Mouse (Mus musculus): Measurements from ENCODE around the gene Cux2.
"Not testable (repeated sequence)": the region's sequence is repeated elsewhere in the genome, so short reads cannot be mapped to it uniquely, and the experiment has no call there.

The Cux2 gene

DNA sequence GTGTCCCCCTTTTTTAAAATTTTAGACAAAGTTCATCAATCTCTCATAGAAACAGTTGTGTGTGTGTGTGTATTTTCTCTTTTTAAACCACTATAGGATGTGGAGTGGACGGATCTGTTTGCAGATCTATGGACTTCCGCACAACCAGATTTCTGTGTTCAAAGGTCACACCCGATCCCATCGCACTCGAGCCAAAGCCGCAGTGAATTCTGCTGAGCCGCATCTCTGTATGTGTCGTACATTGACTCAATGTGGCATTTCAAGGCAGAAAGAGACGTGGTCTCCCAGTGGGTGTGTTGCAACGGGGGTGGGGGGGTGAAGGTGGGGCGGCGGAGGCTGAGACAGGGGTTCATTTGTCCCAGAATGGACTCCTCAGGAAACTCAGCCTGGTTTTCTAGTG is 191.5 kb downstream of the Cux2 start:
- DNase-seq: no peak

DNA sequence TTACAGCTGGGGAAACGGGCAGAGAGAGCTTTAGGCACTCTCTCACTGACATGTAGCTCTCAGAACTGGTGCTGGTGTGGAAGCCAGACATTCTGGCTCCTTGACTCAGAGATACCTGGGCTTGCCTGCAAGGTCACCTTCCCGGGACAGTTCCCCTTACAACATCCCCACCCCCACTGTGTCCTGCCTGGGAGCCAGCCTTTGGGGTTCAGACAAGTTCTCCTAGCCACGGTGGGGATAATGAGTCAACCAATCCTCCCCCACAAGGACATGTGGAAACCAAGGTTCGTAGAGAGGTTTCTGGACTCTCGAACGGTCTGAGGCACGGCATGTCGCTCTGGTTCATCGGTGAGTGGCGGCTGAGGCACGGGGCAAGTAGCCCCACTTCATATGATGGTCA is 193.2 kb downstream of the Cux2 start:
- no peak for DNase-seq

DNA sequence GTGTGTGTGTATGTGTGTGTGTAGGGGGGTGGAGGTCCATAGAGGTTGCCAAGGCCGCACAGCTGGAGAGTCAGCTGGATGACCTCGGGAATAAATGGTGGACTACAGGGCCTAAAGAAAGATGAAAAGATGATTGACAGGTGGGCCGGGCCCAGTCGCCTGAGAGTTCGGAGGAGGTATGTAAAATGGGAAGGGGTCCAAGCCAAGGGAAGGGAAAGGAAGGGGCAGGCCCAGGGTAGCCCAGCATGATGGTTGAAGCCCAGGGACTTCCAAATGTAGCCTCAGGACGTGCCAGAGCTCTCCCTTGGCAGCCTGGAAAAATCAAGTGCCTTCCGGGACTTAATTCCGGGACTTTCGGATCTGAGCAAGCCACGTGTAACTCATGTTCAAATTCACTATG is 195.1 kb downstream of the Cux2 start:
- no peak for DNase-seq

DNA sequence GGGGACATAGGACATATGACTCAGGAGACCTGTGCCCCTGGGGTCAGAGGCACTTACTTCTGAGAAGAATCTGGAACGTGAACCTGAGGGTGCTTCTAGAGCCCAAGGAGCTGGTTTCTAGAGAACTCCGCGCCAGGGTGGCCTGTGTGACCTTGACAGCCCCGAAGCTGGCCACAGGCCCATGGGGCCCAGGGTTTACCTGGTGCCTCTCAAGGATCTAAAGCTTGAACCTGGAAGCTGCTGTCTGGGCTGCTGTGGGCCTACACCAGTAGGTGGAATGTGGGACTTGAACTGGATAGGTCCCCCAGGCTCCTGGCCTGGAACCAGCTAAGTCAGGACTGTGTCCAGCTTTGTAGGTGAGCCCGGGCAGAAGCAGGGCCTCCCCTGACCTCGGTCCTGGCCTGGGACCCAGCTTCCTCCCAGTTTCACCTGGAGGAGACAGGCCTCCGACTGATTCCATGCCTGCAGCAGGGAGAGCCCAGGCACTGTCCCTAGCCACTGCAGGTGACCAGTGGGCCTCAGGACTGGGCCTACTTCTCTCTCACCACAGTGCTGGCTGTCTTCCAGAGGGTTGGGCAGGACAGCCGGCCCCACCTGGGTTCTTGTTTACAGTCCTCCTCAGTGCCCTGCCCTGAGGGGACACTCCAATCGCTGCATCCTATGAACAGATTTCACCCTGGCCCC is 196.4 kb downstream of the Cux2 start:
- DNase-seq: peak; percentile 94

DNA sequence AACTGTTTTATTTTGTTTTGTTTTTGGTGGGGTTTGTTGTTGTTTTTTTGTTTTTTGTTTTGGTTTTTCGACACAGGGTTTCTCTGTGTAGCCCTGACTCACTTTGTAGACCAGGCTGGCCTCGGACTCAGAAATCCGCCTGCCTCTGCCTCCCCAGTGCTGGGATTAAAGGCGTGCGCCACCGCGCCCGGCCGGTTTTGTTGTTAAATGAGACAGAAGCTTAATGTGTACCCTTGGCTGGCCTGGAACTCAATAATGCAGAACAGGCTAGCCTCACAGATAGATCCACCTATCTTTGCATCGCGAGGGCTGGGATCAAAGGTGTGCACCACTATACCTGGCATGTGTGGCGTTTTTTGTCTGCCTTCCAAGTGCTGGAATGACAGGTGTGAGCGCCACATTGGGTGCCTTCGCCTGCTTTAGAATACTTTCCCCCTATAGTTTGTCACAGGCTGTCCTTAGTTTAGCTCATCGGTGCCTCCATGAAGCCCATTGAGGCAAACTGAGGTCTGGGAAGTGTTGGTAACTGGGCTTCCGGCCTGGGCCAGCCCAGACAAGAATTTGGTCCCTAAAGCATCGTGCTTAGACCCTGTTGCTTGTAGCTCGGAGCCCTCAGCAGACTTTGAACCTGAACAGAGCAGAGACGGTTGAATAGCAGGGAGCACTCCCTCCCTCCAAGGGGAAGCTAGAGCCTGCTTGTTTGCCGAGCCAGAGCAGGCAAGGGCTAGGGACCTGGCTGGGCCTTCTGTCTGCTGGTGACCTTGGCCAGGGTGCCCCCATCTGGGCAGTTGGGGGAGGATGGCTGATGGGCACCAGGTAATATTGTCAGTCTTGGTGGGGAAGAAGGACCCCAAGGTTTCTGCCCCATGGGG is 200.2 kb downstream of the Cux2 start:
- peak; percentile 95 for DNase-seq

DNA sequence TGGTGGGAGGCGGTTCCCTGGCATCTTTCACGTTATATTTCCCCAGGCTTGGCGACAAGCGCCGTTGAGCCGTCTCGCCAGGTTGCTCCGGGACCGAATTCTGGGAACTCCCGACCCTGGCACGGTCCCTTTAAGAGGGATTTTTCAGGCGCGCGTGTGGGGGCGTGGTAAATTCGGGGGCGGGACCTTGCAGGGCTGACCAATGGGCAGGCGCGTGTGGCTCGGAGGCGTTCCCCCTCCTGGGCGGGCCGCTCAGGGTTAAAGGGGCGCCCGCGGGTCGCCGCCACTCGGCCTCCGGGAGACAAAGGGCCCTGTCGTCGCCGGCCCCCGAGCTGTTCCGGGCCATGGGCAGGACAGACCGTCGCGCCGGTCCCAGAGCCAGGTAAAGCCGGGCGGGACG is 201.2 kb downstream of the Cux2 start, which contains the start of gene Pheta1:
Gene Pheta1 (plus strand): TSS at position 242 of the 400 bp plus-strand sequence.
- DNase-seq: peak; percentile 99

DNA sequence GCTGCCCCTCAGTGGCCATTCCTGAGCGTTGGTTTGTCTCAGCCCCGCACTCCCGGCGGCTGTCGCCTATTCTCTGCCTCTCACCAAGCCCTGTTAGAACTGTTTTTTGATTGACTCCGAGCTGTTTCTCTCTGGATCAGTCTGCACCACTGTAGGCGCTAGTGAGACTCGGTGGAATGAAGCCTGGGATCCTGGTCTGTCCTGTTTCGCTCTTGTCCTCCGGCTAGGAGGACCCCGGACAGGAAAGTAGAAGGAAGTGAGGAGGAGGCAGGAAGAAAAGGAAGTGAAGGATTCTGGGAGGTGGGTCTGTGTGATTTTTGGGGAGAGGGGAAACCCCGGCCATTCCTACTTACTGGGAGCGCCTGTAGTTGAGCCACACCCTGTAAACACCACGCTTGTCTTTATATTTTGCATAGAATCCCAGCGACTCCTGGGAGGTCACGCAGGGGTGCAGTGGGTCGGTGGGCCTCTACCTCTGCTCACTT is 201.8 kb downstream of the Cux2 start:
- peak; percentile 98 for DNase-seq

DNA sequence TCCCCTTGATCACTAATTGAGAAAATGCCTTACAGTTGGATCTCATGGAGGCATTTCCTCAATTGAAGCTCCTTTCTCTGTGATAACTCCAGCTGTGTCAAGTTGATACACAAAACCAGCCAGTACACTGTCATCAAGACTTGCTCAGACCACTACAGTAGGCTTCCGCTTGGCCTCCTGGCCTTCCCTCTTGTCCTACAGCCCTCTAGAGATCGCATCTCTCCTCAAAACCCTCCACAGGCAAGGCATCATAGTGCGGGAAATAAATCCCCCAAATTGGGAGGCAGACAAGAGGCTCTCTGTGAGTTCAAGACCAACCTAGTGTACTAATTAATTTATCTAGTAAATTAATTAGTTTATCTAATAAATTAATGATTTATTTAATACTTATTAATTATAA is 202.6 kb downstream of the Cux2 start:
- DNase-seq: not testable (repeated sequence)

DNA sequence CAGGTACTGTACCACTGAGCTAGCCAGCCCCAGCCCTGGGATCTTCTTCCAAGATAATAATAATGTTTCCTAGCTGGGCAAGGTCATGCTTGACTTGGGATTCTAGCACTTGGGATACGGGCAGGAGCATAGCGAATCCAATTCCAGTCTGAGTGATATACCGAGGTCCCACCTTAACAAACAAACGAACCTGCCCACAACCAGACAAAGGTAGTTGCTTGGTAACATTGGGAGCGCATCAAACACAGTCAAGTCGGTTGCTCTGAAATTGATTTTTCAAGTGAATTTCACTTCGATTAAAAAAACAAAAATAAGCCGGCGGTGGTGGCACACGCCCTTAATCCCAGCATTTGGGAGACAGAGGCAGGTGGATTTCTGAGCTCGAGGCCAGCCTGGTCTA is 203.6 kb downstream of the Cux2 start:
- no peak for DNase-seq

DNA sequence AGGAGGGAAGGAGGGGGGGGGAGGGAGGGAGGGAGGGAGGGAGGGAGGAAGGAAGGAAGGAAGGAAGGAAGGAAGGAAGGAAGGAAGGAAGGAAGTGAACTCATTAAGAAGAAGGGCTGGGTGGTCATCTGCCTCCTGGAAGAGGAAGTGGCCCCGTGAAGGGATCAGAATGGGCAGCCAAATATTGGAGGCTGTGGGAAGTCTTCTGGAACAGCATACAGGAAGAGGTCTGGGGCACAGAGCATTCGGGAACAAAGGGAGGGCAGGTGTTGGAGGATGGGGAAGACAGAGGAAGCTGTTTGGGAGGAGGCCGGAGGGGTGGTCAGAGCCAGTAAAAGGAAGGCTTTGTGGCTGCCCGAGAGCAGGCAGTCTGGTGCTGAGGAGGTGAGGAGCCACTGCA is 204.5 kb downstream of the Cux2 start:
- peak; percentile 97 for DNase-seq

DNA sequence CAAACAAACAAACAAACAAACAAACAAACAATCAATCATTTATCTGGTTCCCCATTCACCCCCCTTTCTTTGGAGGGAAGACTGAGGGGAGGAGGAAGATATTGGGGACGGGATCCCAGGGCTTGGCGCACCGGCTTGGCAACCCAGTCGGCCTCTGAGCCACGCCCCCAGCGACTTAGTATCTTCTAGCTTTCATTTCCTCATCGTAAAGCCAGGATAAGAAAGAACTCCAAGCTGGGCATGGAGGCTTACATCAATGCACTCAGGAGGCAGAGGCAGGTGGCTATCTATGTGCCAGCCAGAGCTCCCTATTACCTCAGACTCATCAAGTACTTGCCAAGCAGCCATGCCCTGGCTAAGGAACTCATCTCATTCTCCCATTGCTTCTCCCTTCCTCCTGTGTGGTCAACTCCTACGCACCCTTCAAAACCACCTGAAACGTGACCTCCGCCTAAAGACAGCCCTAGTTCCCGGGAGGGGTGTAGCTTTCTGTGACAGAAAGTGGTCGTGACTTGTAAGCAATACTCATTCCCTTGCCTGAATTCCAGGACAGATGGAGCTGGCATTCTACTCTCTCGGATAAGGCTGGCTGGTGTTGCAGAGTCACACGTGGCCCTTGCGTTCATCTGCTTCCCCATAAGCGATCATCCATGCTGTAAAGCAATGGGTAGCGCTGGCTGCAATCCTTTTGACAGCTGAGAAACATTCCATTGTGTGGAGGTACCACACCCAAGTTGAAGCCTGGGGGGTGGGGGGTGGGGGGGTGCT is 206.6 kb downstream of the Cux2 start:
- DNase-seq: no peak

DNA sequence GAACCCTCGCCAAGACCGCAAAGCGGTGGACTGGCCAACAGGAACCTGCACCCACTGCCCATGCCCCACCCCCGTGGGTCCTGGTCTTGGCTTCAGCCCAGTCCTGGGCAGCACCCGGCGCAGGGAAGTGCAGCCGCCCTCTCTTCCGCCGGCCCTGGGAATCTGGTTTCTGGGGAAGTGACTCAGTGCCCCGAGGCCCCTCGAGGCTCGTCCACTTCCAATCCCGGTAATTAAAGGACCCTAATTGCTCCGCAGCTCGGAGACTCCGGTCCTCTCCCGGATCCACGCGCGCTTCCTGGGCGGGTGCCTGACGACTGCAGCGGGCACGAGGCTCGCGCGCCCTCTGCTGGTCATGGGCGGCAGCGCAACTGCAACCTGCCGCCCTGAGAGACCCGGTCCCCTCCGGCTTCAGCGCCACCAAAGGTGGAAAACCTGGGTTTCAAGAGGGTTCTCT is 207.2 kb downstream of the Cux2 start:
- peak; percentile 99 for DNase-seq

DNA sequence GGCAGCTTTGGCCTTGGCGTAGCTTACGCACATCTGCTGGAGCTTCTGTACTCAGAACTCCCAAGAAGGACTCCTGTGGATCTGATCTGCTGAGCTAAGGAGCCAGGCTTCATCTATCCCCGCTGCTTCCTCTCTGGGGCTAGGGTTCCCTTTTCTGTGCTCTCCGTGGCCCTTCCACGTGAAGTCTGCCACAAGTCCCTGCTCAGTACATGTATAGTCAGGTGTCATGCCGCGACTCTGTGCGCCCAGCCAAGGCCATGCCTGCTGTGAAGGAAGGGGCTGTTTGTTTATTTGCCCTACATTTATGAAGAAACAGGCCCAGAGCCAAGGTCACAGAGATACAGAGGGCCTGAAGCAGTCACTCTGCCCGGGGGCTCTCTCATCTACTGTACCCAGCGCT is 207.9 kb downstream of the Cux2 start:
- DNase-seq: peak; percentile 97

DNA sequence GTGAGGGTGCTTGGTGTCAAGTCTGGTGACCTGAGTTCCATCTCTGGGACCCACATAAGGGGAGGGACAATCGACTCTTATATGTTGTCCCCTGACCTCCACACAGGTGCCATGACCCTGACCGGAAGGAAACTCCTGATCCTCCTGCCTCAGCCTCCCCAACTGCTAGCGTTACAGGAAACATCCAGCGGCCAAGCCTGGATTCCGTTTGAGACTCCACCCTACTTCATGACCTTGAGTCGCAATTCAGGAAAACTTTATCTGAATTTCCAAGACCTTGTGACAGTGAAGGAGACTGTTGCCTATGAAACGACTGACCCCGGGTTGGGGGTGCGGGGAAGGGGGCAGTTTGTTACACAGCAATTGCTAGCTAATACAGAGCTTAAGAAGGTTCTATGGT is 208.4 kb downstream of the Cux2 start:
- no peak for DNase-seq

DNA sequence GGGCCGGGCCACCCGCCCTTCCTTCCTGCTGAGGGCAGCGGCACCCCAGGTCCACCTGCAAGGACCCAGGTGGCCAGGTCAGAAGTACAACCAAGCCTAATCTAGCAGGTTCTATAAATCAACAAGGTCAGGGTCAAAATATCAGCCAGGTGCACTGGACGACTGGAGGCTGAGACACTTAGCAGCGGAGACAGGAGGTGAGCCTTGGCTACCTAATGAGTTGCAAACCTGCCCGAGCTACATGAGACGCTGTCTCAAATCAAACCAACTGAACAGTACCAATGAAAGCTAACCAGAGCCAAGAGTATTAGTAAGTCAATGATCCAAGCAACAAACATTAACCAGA is 210.8 kb downstream of the Cux2 start:
- DNase-seq: no peak

DNA sequence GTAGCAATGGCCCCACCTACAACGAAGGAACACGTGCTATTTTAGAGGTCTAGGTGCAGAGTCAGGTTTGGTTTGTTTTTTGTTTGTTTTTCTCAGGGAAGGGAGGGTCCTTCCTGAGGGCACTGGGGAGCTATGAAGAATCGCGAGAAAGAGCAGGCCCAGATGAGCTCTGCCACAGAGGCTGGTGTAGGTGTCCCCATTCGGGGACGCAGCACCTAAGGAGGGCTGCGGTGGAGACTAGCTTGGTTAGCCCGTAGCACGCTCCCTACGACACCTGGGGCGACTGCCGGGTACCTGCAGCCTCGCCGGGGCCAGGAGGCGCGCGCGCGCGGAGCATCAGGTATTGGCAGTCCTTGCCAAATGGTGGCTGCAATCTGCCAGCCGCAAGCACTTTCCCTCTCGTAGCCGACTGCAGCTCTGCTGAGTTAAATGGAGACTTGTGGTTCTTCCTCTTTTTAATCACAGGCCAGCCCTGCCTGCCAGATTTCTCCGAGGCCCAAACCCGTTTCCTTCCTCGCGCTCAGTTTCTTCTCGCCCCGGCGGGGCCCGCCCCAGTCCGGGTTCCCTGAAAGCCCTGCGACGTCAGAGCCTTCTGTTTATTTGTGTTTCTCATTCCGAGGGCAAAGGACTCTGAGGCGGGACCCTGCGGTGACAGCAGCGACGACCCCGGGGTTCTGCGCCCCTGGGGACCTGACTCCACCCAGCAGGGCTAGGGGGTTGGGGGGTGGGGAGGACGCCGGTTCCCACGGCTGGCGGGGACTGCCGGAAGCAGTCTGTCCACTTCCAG is 211.4 kb downstream of the Cux2 start:
- peak; percentile 99 for DNase-seq

DNA sequence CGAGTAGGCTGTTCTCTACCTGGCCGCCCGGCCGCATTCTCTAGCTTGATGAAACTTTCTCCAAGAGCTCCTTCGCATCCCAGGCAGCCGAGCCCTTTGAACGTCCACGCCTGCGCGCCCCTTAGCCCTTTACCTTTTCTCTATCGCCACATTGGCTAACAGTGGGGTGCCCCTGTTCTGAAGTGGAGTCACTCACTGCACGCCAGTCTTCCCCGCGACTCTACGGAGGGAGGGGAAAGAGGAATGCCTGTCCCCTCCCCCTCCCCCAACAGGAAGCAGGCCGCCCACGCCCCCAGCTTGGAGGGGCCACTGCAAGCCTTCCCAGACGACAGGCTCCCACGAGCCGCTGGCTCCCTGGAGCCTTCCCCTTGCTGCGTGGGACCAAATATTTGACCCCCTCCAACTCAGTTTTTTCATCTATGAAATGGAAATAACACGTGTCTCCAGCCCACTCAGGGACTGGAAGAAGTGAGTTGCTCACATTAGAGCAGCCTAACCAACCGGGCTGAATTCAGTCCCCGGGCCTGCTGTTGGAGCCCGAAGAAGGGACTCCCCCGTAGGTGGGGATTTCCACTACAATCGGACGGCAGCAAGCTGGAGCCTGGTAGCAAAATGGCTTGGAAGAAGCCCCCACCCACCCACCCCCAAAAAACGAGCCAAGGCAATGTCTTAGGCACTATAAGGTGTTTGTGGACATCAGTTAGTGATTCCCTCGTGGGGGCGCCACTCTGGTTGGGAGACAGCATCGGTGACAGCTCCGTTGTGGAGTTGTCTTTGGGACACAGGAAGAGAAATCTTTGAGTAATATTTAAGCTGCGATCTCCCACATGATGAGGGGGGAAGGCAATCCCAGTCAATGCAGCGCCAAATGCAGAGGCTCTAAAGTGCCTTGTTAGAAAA is 212.2 kb downstream of the Cux2 start, which contains the start of gene Sh2b3:
Gene Sh2b3 (minus strand): TSS at position 206 of the 900 bp plus-strand sequence.
- peak; percentile 99 for DNase-seq

DNA sequence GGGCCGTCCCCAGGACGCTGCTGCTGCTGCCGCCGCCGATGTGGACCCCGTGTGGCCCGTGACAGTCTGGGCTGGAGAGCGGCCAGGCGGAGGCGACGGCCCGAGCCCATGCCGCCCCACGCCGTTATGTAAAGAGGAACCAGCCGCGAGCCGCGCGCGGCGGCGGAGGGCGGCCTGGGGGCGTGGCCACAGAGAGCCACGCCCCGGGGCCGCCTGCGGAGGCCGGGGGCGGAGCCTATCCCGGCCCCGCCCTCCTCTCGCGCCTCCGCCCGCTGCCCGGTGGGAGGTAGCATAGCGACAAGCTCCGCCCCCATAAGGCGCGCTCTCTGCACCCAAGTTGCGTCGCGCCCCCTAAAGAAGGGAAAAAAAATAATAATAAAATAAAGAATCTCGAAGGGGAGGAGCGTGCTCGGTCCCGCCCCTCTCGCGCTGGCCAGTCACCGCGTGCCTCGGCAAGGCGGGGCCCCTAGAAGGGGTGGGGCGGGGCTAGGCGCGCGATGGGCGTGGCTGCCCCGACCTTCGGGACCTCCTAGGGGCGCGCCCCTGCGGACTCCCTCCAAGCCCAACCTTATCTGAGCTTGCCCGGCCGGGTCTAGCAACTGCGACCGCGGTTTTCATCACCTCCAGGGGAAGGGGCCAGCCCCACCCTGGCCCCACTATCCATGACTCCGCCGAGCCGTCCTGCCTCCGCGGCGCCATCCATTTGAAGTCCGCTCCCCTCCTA is 213.0 kb downstream of the Cux2 start:
- peak; percentile 100 for DNase-seq

DNA sequence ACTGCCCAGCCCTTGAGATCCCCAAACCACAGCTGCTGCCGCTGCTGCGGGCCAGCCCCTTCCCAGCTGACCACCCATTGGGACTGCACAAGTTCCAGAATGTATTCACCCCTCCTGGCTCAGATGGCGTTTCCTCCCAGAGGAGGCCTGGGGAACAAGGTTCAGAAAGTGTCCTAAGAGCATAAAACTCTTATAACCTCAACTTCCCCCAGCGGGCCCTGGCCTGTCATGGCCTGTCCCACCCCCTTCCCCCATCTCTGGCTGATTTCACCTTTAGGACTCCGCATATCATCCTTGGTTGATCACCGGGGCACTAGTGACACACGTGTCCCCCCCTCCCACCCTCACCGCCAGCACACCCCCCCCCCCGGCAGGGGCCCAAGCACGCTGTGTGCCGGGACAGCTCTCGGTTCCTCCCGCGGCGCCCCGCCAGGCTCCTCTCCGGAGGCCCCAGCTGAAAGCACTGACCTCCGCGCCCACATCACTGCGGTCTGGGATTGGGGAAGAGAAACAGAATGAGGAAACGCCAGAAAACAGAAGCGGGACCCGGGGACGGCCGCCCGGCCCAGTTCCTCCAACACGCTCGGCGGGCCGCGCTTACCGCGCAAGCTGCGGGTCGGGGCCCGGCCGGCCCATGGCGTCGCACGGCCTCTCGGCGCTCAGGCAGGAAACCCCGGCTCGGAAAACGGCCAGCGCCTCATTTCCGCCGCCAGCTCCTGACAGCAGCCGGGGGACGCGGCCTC is 213.8 kb downstream of the Cux2 start:
- DNase-seq: peak; percentile 97

Measured in heart, adult 11 months (tissue).